Mouse (Mus musculus) liver, adult 2 months (tissue): ENCODE measurements around the gene Ccn2. TPM values are rescaled to one million over a fixed set of nuclear protein-coding genes. Genes with fewer than 3 reads are reported as not detected.

Experiments
- DNase-seq: peaks from one replicate; pipeline ENCODE4 v3.0.0-alpha.2; 2011; ENCODE audit warnings: low read depth, low spot score; ENCODE audit errors: extremely low read depth
- H3K27ac ChIP-seq: fragments of 200-500 bp; replicated peaks from 2 replicates; pipeline ENCODE4 v1.5.1; 2012; ENCODE audit warnings: low read depth, mild to moderate bottlenecking, control low read depth, inconsistent platforms, low read length; ENCODE audit not compliant: insufficient read depth
- H3K27me3 ChIP-seq: fragments of 200-500 bp; 2 replicates; pipeline ENCODE4 v1.6.1; 2012; ENCODE audit warnings: mild to moderate bottlenecking, moderate library complexity, low read length, inconsistent platforms; ENCODE audit not compliant: control insufficient read depth, insufficient read depth
- H3K36me3 ChIP-seq: fragments of 200-500 bp; 2 replicates; pipeline ENCODE4 v1.6.1; 2012; ENCODE audit warnings: low read length, inconsistent platforms; ENCODE audit not compliant: control insufficient read depth, insufficient read depth
- H3K4me1 ChIP-seq: fragments of 200-500 bp; 2 replicates; pipeline ENCODE4 v1.6.1; 2011; ENCODE audit warnings: low read length; ENCODE audit not compliant: control insufficient read depth, insufficient read depth
- H3K4me3 ChIP-seq: fragments of 200-500 bp; 2 replicates; pipeline ENCODE4 v1.5.1; 2011; ENCODE audit warnings: low read depth, mild to moderate bottlenecking, control low read depth, low read length, moderate library complexity; ENCODE audit not compliant: insufficient read depth
- H3K79me2 ChIP-seq: fragments of 200-500 bp; 2 replicates; pipeline ENCODE4 v1.6.1; 2012; ENCODE audit warnings: inconsistent platforms, mild to moderate bottlenecking, low read length, moderate library complexity; ENCODE audit not compliant: control insufficient read depth, insufficient read depth
- H3K9ac ChIP-seq: fragments of 200-500 bp; 2 replicates; pipeline ENCODE4 v1.6.1; 2012; ENCODE audit warnings: low read depth, mild to moderate bottlenecking, control low read depth, inconsistent platforms, low read length
- CTCF ChIP-seq: fragments of 200-500 bp; IDR thresholded peaks from 2 replicates; pipeline ENCODE4 v1.5.1; 2011; ENCODE audit warnings: low read depth, low read length, control low read depth
- POLR2A ChIP-seq: fragments of 200-500 bp; IDR thresholded peaks from 2 replicates; pipeline ENCODE4 v1.6.1; 2011; ENCODE audit warnings: low read length, control low read depth; ENCODE audit not compliant: insufficient read depth; ENCODE audit errors: extremely low read depth
- WGBS: fragments of 180-500 bp; shearing (Covaris S2); methylation state at CpG from one replicate; pipeline ENCODE4 v1.1.7; 2018; 5-methylcytosine and 5-hydroxymethylcytosine counted together
- polyA plus RNA-seq: library from polyadenylated mRNA; depleted of rRNA; stranded (reverse); fragments of >200 nt; gene quantifications from 2 replicates; pipeline ENCODE4 v1.2.3, GENCODE M21; 2012
- total RNA-seq: library from RNA; depleted of rRNA; stranded (reverse); fragments of >200 nt; gene quantifications from 2 replicates; pipeline ENCODE4 v1.2.3, GENCODE M21; 2014

Ccn2 gene
- total and polyA plus RNA-seq, 2 experiments = 4.0 to 6.6 TPM

DNA sequence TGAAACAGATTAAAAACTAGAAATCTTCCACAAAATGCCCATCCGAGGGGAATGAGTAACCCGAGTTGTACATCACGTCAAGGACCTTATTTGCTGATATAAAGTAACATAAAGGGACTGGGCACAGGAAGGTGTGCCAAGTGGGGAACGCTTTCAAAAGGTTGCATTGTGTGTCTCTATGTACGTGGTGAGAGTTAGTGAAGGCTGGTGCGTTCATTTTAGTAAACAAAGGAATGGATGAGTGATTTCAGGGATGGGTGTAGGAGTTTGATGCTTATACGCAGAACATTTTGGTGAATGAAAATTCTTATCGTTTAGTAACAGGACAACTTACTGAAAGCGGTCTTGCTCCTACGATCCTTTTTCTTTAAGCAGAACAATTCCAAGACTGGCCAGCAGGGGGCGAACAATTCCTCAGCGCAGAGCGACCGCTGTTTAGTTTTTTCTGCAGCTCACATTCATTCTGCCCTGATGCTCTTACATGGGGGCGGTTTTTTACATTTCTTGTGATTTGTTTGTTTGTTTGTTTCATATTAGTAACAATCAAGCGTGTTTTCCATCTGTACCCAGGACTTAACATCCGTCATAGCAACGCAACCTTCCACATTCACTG, 35.3 kb downstream of the Ccn2 start:
- TF ChIP-seq CTCF (peak; percentile 84), POLR2A (no peak)
- H3K79me2 ChIP-seq = no peaks in the 10 kb centered on the region
- H3K36me3 ChIP-seq = no peaks in the 10 kb centered on the region
- 28% methylated on average over 18 of the region's 18 CpGs for WGBS
- H3K9ac ChIP-seq = no peak overlapping the region
- peaks cover 2% of the 10 kb centered on the region; the same call in 1 of the 2 replicates for H3K4me1 ChIP-seq
- DNase-seq = no peak
- no peaks in the 10 kb centered on the region for H3K27me3 ChIP-seq
- no peak overlapping the region for H3K4me3 ChIP-seq
- no peak overlapping the region for H3K27ac ChIP-seq

- H3K9ac ChIP-seq = no peak overlapping the region
- H3K36me3 ChIP-seq = no peaks in the 10 kb centered on the region
- no peaks in the 10 kb centered on the region for H3K27me3 ChIP-seq
- no peak for DNase-seq
- no peak overlapping the region for H3K27ac ChIP-seq
- H3K4me3 ChIP-seq = no peak overlapping the region
- WGBS = 87% methylated on average over 5 of the region's 5 CpGs
- peaks cover 2% of the 10 kb centered on the region; the same call in 1 of the 2 replicates for H3K4me1 ChIP-seq
- TF ChIP-seq CTCF = no peak
- no peak for TF ChIP-seq POLR2A
- H3K79me2 ChIP-seq = no peaks in the 10 kb centered on the region
These were observed 35.9 kb downstream of the Ccn2 start for GRCm38 (mm10) chr10:24631122-24631521.

DNA sequence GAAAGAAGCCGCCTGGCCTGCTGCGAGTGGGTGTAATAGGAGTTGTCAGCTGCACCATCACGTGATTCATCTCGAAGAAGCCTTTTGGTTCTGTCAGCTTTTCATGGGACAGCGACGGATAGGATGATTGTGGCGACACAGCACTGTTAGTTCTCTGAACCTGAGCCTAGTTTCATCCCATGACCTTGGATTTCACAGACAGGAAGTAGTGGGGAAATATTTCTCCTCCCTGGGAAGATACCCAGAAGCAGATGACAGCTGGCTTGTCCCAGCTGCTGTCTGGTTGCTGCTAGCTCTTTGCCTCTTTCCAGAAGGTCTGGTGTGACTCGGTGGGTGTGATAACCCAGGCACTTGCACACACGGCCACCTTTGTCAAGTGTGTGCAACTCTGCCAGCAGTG, 39.0 kb downstream of the Ccn2 start:
- peak; percentile 53 for DNase-seq
- H3K79me2 ChIP-seq = no peaks in the 10 kb centered on the region
- 0 out of 2 replicates have a peak overlapping the region, but pooled peaks have one; percentile 13 for H3K27ac ChIP-seq
- TF ChIP-seq POLR2A (no peak), CTCF (no peak)
- H3K27me3 ChIP-seq = no peaks in the 10 kb centered on the region
- peaks cover 6% of the 10 kb centered on the region for H3K4me1 ChIP-seq
- H3K36me3 ChIP-seq = no peaks in the 10 kb centered on the region
- H3K9ac ChIP-seq = no peak overlapping the region
- 42% methylated on average over 9 of the region's 9 CpGs for WGBS
- no peak overlapping the region for H3K4me3 ChIP-seq

GRCm38 (mm10) chr10:24635331-24635815, 40.1 kb downstream of the Ccn2 start:
- DNase-seq = no peak
- H3K36me3 ChIP-seq = no peaks in the 10 kb centered on the region
- 51% methylated on average over 11 of the region's 11 CpGs for WGBS
- H3K4me3 ChIP-seq = no peak overlapping the region
- H3K27me3 ChIP-seq = no peaks in the 10 kb centered on the region
- no peak overlapping the region for H3K9ac ChIP-seq
- H3K79me2 ChIP-seq = no peaks in the 10 kb centered on the region
- peaks cover 6% of the 10 kb centered on the region for H3K4me1 ChIP-seq
- TF ChIP-seq POLR2A (no peak), CTCF (no peak)
- H3K27ac ChIP-seq = no peak overlapping the region

DNA sequence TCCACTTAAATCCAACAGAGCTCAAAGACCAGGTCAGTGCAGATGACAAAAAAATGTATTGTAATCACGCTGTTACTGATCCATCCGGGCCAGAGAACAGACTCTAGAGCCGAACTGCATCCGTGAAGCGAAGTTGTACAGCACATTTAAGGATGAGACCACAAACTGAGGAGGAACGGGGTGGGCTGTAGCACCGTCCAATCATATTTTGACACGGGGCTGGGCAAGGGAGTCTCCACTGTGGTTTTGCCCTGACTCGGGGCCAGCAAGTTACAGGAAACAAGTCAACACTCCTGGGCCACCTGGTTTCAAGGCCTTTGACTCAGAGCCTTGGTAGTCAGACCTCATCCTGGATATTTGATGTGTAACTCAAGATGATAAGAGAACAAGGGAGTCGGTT, 40.6 kb downstream of the Ccn2 start:
- no peaks in the 10 kb centered on the region for H3K27me3 ChIP-seq
- H3K4me1 ChIP-seq = peaks cover 6% of the 10 kb centered on the region
- no peaks in the 10 kb centered on the region for H3K79me2 ChIP-seq
- H3K36me3 ChIP-seq = 0 out of 2 replicates have a peak, but pooled peaks cover 1% of the 10 kb centered on the region
- H3K9ac ChIP-seq = no peak overlapping the region
- no peak for DNase-seq
- no peak overlapping the region for H3K27ac ChIP-seq
- no peak for TF ChIP-seq CTCF
- no peak for TF ChIP-seq POLR2A
- WGBS = 89% methylated on average over 10 of the region's 10 CpGs
- H3K4me3 ChIP-seq = no peak overlapping the region

DNA sequence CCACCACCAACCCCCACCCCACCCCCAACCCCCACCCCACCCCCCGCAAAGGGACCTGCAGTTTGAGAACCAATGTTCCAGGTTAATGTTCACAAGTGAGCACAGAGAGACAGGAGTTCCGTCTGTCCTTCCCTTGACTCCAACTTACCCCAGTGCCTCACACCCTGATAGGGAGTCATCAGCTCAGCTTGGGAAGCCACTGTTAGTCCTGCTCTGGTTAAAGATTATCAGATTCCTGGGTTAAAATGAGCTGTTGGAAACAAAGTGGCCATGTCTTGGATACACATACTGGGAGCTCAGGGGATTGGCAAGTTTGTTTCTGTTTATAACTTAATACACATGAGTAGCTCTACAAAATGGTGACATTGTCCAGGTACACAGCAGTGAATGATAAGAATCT, 41.7 kb downstream of the Ccn2 start:
- peak; percentile 66 for DNase-seq
- Histone ChIP-seq H3K27me3 (no peaks in the 10 kb centered on the region), H3K79me2 (no peaks in the 10 kb centered on the region), H3K27ac (no peak overlapping the region), H3K9ac (no peak overlapping the region), H3K36me3 (0 out of 2 replicates have a peak, but pooled peaks cover 1% of the 10 kb centered on the region), H3K4me3 (no peak overlapping the region), H3K4me1 (peaks cover 6% of the 10 kb centered on the region)
- TF ChIP-seq CTCF = no peak
- TF ChIP-seq POLR2A = no peak
- 37% methylated on average over 2 of the region's 2 CpGs for WGBS
